Mouse (Mus musculus): ENCODE results near the gene Arg1.

- TF ChIP-seq CHD2 (IDR thresholded peaks at IDR 0.05; ENCODE audit: low read length) (no peak), CTCF (IDR thresholded peaks at IDR 0.05 in 2 of 3, conservative IDR thresholded peaks at IDR 0.05 in 1 of 3; ENCODE audit: control insufficient read depth in 1 of 3, insufficient read depth in 1 of 3, low read depth in 2 of 3, low read length in 3 of 3, poor library complexity in 1 of 3, severe bottlenecking in 1 of 3) (no peak), GATA1 (IDR thresholded peaks at IDR 0.05; ENCODE audit: low read depth, low read length) (no peak), EP300 (IDR thresholded peaks at IDR 0.05; ENCODE audit: low read depth in 1 of 2, low read length in 2 of 2) (no peak), MAZ (IDR thresholded peaks at IDR 0.05; ENCODE audit: low read depth, low read length) (no peak), E2F4 (IDR thresholded peaks at IDR 0.05; ENCODE audit: borderline replicate concordance, low read depth, low read length) (no peak), HCFC1 (IDR thresholded peaks at IDR 0.05; ENCODE audit: low read depth, low read length) (no peak)
Observed at GRCm38 (mm10) chr10:24953876-24954275, 26.6 kb upstream of the Arg1 start.

All from MEL (cell line).